Mouse (Mus musculus) C2C12 (cell line): ENCODE data around the gene Afmid.

Source experiments
- CTCF ChIP-seq: IDR thresholded peaks from one replicate; pipeline ENCODE4 v1.5.1; 2011; ENCODE audit not compliant: control insufficient read depth, insufficient read depth, insufficient read length
- FOSL1 ChIP-seq: IDR thresholded peaks from one replicate; pipeline ENCODE4 v1.8.0; 2011; ENCODE audit warnings: mild to moderate bottlenecking, low read length; ENCODE audit not compliant: poor library complexity, insufficient read depth, severe bottlenecking
- MYOG ChIP-seq: IDR thresholded peaks from one replicate; pipeline ENCODE4 v1.6.1; 2011; ENCODE audit not compliant: control insufficient read depth, insufficient read length; ENCODE audit errors: extremely low read depth

- TF ChIP-seq CTCF (no peak), MYOG (no peak), FOSL1 (no peak)
Observed at GRCm38 (mm10) chr11:117798160-117798541, 27.6 kb upstream of the Afmid start.
